Mouse (Mus musculus): Measurements from ENCODE around the gene Fgfbp1. TPM values are rescaled to one million over a fixed set of nuclear protein-coding genes. Genes with fewer than 3 reads are reported as not detected.

The Fgfbp1 gene
- total RNA-seq, 2 experiments from 2014 or later, result not detected

GRCm38 (mm10) chr5:43947330-43947977, 34.1 kb downstream of the Fgfbp1 start:
- ATAC-seq (replicated peaks; ENCODE audit: poor library complexity, severe bottlenecking), result peak; percentile 67

- no peak for ATAC-seq (replicated peaks; ENCODE audit: poor library complexity, severe bottlenecking)
Measured at GRCm38 (mm10) chr5:43933269-43933668, 48.3 kb downstream of the Fgfbp1 start.

Other genes starting within 250 kb of the Fgfbp1 start
- 1.8 TPM in 1 of 2 replicates, not detected in the other for gene Bst1, start 162.9 kb downstream of the Fgfbp1 start, total RNA-seq (2014; fragmentation: Nextera tagmentation)
- gene Bst1, start 162.9 kb downstream of the Fgfbp1 start, total RNA-seq (2017), result 0.46 and 1.0 TPM in 2 replicates
- 31.2 and 47.8 TPM in 2 replicates for gene Fbxl5, start 160.1 kb downstream of the Fgfbp1 start, total RNA-seq (2014; fragmentation: Nextera tagmentation)
- gene Fbxl5, start 160.1 kb downstream of the Fgfbp1 start, total RNA-seq (2017), result 46.3 and 61.3 TPM in 2 replicates
- gene Cd38, start 113.2 kb downstream of the Fgfbp1 start, total RNA-seq (2014; fragmentation: Nextera tagmentation), result not detected in 2 replicates
- gene Cd38, start 113.2 kb downstream of the Fgfbp1 start, total RNA-seq (2017), result 0.26 TPM in 1 of 2 replicates, not detected in the other
- 3.5 and 8.0 TPM in 2 replicates for gene Gm7879, start 68.6 kb downstream of the Fgfbp1 start, total RNA-seq (2014; fragmentation: Nextera tagmentation)
- 13.4 and 14.1 TPM in 2 replicates for gene Gm7879, start 68.6 kb downstream of the Fgfbp1 start, total RNA-seq (2017)
- gene Prom1, start 120.3 kb upstream of the Fgfbp1 start, total RNA-seq (2014; fragmentation: Nextera tagmentation), result 12.7 and 17.1 TPM in 2 replicates
- gene Prom1, start 120.3 kb upstream of the Fgfbp1 start, total RNA-seq (2017), result 40.5 and 45.8 TPM in 2 replicates
- 25.5 and 46.5 TPM in 2 replicates for gene Tapt1, start 244.8 kb upstream of the Fgfbp1 start, total RNA-seq (2014; fragmentation: Nextera tagmentation)
- gene Tapt1, start 244.8 kb upstream of the Fgfbp1 start, total RNA-seq (2017), result 45.6 and 64.7 TPM in 2 replicates